Mouse (Mus musculus) hindbrain, embryonic 10.5 days (tissue): ENCODE data around the gene Dcpp2. TPM values are rescaled to one million over a fixed set of nuclear protein-coding genes. Genes with fewer than 3 reads are reported as not detected.
"Not testable (repeated sequence)": the region's sequence is repeated elsewhere in the genome, so short reads cannot be mapped to it uniquely, and the experiment has no call there.

Experiments used
- DNase-seq: peaks from one replicate; pipeline ENCODE4 v3.0.0-alpha.2; 2017; ENCODE audit warnings: low spot score
- H3K27ac ChIP-seq: fragments of 300-500 bp; sonication (generic); 2 replicates; pipeline ENCODE4 v1.5.1; 2016; ENCODE audit warnings: mild to moderate bottlenecking, moderate library complexity
- H3K27me3 ChIP-seq: fragments of 300-500 bp; sonication (generic); 2 replicates; pipeline ENCODE4 v1.6.1; 2016; ENCODE audit warnings: mild to moderate bottlenecking; ENCODE audit not compliant: poor library complexity, insufficient read depth, severe bottlenecking
- H3K36me3 ChIP-seq: fragments of 300-500 bp; sonication (generic); 2 replicates; pipeline ENCODE4 v1.6.1; 2016; ENCODE audit warnings: mild to moderate bottlenecking, moderate library complexity
- H3K4me1 ChIP-seq: fragments of 300-500 bp; sonication (generic); replicated peaks from 2 replicates; pipeline ENCODE4 v1.6.1; 2016; ENCODE audit warnings: mild to moderate bottlenecking
- H3K4me3 ChIP-seq: fragments of 300-500 bp; sonication (generic); 2 replicates; pipeline ENCODE4 v1.5.1; 2016; ENCODE audit warnings: mild to moderate bottlenecking, moderate library complexity
- H3K9me3 ChIP-seq: fragments of 300-500 bp; sonication (generic); 2 replicates; pipeline ENCODE4 v1.6.1; 2016; ENCODE audit warnings: mild to moderate bottlenecking, moderate library complexity
- WGBS: fragments of 180-500 bp; shearing (Covaris S2); methylation state at CpG from one replicate; pipeline ENCODE4 v1.1.7; 2016; 5-methylcytosine and 5-hydroxymethylcytosine counted together
- polyA plus RNA-seq: library from polyadenylated mRNA; unstranded; fragments of >200 nt; fragmentation: Nextera tagmentation; extraction: Ambion mirVana; gene quantifications from 2 replicates; pipeline ENCODE4 v1.2.1, GENCODE M21; 2016

Gene Dcpp2
- polyA plus RNA-seq = not detected in 2 replicates

- H3K27me3 ChIP-seq, H3K9me3 ChIP-seq, H3K4me1 ChIP-seq, DNase-seq, H3K4me3 ChIP-seq, H3K36me3 ChIP-seq, H3K27ac ChIP-seq: not testable (repeated sequence)
- 78% methylated on average over 4 of the region's 4 CpGs for WGBS
Observed at GRCm38 (mm10) chr17:23880576-23880975, at the start of gene Dcpp2, which contains the start of gene Dcpp1. Gene Dcpp2 (plus strand): TSS chr17:23880880. Gene Dcpp1 (plus strand): TSS chr17:23880876.

- H3K4me1 ChIP-seq = peaks cover 19% of the 10 kb centered on the region
Observed at GRCm38 (mm10) chr17:23831201-23831600, 49.5 kb upstream of the Dcpp2 start.

GRCm38 (mm10) chr17:23836006-23836575, 44.6 kb upstream of the Dcpp2 start, which contains the start of gene Prss33:
Gene Prss33 (minus strand): TSS chr17:23836056.
- H3K27me3 ChIP-seq = peaks cover 41% of the 10 kb centered on the region
- no peaks in the 10 kb centered on the region for H3K4me1 ChIP-seq
- no peak for DNase-seq
- 75% methylated on average over 8 of the region's 8 CpGs for WGBS
- no peak within 1 kb of the TSS for H3K27ac ChIP-seq
- no peak within 1 kb of the TSS for H3K4me3 ChIP-seq
- H3K36me3 ChIP-seq = no peaks in the 10 kb centered on the region
- no peaks in the 10 kb centered on the region for H3K9me3 ChIP-seq

More at GRCm38 (mm10) chr17:23831201-23831600, 49.5 kb upstream of the Dcpp2 start:
- H3K27ac ChIP-seq = no peak overlapping the region
- H3K4me3 ChIP-seq = no peak overlapping the region
- 98% methylated on average over 1 of the region's 1 CpGs for WGBS
- peaks cover 50% of the 10 kb centered on the region for H3K27me3 ChIP-seq
- H3K36me3 ChIP-seq = peaks cover 12% of the 10 kb centered on the region
- DNase-seq = no peak
- H3K9me3 ChIP-seq = no peaks in the 10 kb centered on the region

- no peak overlapping the region for H3K4me3 ChIP-seq
- H3K9me3 ChIP-seq = no peaks in the 10 kb centered on the region
- 32% methylated on average over 4 of the region's 4 CpGs for WGBS
- H3K27ac ChIP-seq = no peak overlapping the region
- DNase-seq = peak; percentile 56
- peaks cover 11% of the 10 kb centered on the region; the same call in 1 of the 2 replicates for H3K4me1 ChIP-seq
- H3K27me3 ChIP-seq = peaks cover 15% of the 10 kb centered on the region
- H3K36me3 ChIP-seq = no peaks in the 10 kb centered on the region
Observed at GRCm38 (mm10) chr17:23841145-23841544, 39.5 kb upstream of the Dcpp2 start.

GRCm38 (mm10) chr17:23843141-23843811, 37.4 kb upstream of the Dcpp2 start:
- Histone ChIP-seq H3K27ac (peak overlapping the region; percentile 23; the same call in 1 of the 2 replicates), H3K9me3 (no peaks in the 10 kb centered on the region), H3K27me3 (peaks cover 15% of the 10 kb centered on the region), H3K36me3 (no peaks in the 10 kb centered on the region), H3K4me3 (peak overlapping the region; percentile 45), H3K4me1 (peaks cover 11% of the 10 kb centered on the region; the same call in 1 of the 2 replicates)
- DNase-seq = no peak
- WGBS = 38% methylated on average over 23 of the region's 23 CpGs

GRCm38 (mm10) chr17:23843812-23844273, 36.8 kb upstream of the Dcpp2 start, which contains the start of the genes Prss32 and Prss41:
Gene Prss32 (plus strand): TSS chr17:23843855.
Gene Prss41 (minus strand): TSS chr17:23844172.
- Histone ChIP-seq H3K4me1 (peaks cover 11% of the 10 kb centered on the region; the same call in 1 of the 2 replicates), H3K27me3 (peaks cover 15% of the 10 kb centered on the region), H3K9me3 (no peaks in the 10 kb centered on the region), H3K36me3 (no peaks in the 10 kb centered on the region), H3K4me3 (peak within 1 kb of the TSS; percentile 45), H3K27ac (peak within 1 kb of the TSS; percentile 23; the same call in 1 of the 2 replicates)
- 20% methylated on average over 19 of the region's 19 CpGs for WGBS
- peak; percentile 65 for DNase-seq

- no peak overlapping the region for H3K27ac ChIP-seq
- no peak for DNase-seq
- H3K36me3 ChIP-seq = no peaks in the 10 kb centered on the region
- no peaks in the 10 kb centered on the region for H3K9me3 ChIP-seq
- no peaks in the 10 kb centered on the region for H3K27me3 ChIP-seq
- 63% methylated on average over 2 of the region's 2 CpGs for WGBS
- H3K4me3 ChIP-seq = no peak overlapping the region
- no peaks in the 10 kb centered on the region for H3K4me1 ChIP-seq
Observed at GRCm38 (mm10) chr17:23850028-23850427, 30.7 kb upstream of the Dcpp2 start.

GRCm38 (mm10) chr17:23850853-23851749, 29.6 kb upstream of the Dcpp2 start:
- WGBS = 66% methylated on average over 19 of the region's 19 CpGs
- H3K4me3 ChIP-seq = no peak overlapping the region
- no peaks in the 10 kb centered on the region for H3K36me3 ChIP-seq
- H3K27me3 ChIP-seq = no peaks in the 10 kb centered on the region
- H3K27ac ChIP-seq = 0 out of 2 replicates have a peak overlapping the region, but pooled peaks have one; percentile 69
- no peaks in the 10 kb centered on the region for H3K9me3 ChIP-seq
- peak; percentile 76 for DNase-seq
- H3K4me1 ChIP-seq = no peaks in the 10 kb centered on the region

- H3K4me1 ChIP-seq = no peaks in the 10 kb centered on the region
- H3K27me3 ChIP-seq = no peaks in the 10 kb centered on the region
- WGBS = 38% methylated on average over 5 of the region's 5 CpGs
Observed at GRCm38 (mm10) chr17:23853292-23853691, 27.4 kb upstream of the Dcpp2 start.

GRCm38 (mm10) chr17:23854229-23854765, 26.4 kb upstream of the Dcpp2 start:
- WGBS = 87% methylated on average over 10 of the region's 10 CpGs
- Histone ChIP-seq H3K4me3 (no peak overlapping the region), H3K4me1 (no peaks in the 10 kb centered on the region), H3K36me3 (no peaks in the 10 kb centered on the region), H3K27ac (no peak overlapping the region), H3K9me3 (no peaks in the 10 kb centered on the region), H3K27me3 (no peaks in the 10 kb centered on the region)
- no peak for DNase-seq

More at GRCm38 (mm10) chr17:23853292-23853691, 27.4 kb upstream of the Dcpp2 start:
- H3K27ac ChIP-seq = no peak overlapping the region
- H3K36me3 ChIP-seq = no peaks in the 10 kb centered on the region
- no peaks in the 10 kb centered on the region for H3K9me3 ChIP-seq
- peak; percentile 57 for DNase-seq
- H3K4me3 ChIP-seq = no peak overlapping the region

- H3K36me3 ChIP-seq = no peaks in the 10 kb centered on the region
- H3K9me3 ChIP-seq = no peaks in the 10 kb centered on the region
- WGBS = 91% methylated on average over 6 of the region's 6 CpGs
- H3K27ac ChIP-seq = no peak overlapping the region
- DNase-seq = no peak
- H3K4me1 ChIP-seq = no peaks in the 10 kb centered on the region
- 0 out of 2 replicates have a peak, but pooled peaks cover 2% of the 10 kb centered on the region for H3K27me3 ChIP-seq
- H3K4me3 ChIP-seq = no peak overlapping the region
Observed at GRCm38 (mm10) chr17:23857193-23857592, 23.5 kb upstream of the Dcpp2 start.

- H3K9me3 ChIP-seq = no peaks in the 10 kb centered on the region
- WGBS = 83% methylated on average over 2 of the region's 2 CpGs
- no peaks in the 10 kb centered on the region for H3K36me3 ChIP-seq
- no peak overlapping the region for H3K27ac ChIP-seq
- no peak for DNase-seq
- H3K4me3 ChIP-seq = no peak overlapping the region
- H3K4me1 ChIP-seq = no peaks in the 10 kb centered on the region
- 0 out of 2 replicates have a peak, but pooled peaks cover 2% of the 10 kb centered on the region for H3K27me3 ChIP-seq
Observed at GRCm38 (mm10) chr17:23857913-23858312, 22.8 kb upstream of the Dcpp2 start.
